Mouse (Mus musculus) mouse embryonic stem cell (cell line): ENCODE results near the gene Zbtb20.

Experiments used
- in situ Hi-C, 2 experiments: fragments of 300-500 bp; cut with MboI; formaldehyde crosslinking; loops; 1 replicate in 1 of 2; 3 replicates in 1 of 2; pipeline ENCODE4 v1.14.3; 2019 to 2020; ENCODE audit warnings: low sequenced_read_pairs in 2 of 2, low pct_unique_long_range_greater_than_20kb in 1 of 2, mixed read lengths in 1 of 2; ENCODE audit not compliant: unreplicated experiment in 1 of 2

Zbtb20 gene

DNA sequence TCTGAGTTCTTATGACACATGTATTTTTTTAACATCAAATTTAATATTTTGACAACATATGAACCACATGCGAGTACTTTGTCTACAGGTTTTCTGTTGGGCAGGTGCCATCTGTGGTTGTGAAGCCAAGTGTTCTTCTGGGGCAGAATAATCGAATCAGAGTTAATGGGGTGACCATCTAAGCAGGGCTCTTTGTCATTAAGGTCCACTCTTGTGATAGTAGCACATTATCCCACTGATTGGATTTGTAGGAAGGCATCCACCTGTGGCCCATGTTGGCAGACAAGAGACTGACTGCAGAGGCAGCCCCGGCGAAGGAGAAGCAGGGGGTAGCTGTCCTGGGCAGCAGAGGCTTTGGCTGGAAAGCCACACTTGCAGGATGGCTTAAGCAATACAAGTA lies 254.3 kb downstream of the Zbtb20 start:
- in situ Hi-C loops = no loop called here

DNA sequence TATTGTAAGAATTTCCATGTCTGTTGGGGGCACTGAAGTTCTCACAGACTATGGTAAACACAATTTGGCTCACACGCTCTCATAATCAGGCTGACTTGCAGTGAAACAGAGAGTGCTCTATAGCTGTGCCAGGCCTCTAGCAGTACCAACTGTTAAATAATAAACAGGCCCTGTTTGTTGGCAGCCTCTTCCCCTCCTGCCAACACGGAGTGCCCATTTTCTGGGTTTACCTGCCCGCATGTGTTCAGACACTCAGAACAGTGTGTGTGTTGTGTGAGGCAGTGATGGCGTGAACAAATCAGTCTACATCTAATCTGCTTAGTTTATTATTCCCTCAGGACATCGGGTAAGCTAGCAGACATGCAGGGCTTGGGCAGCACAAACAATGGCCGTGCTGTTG lies 254.9 kb downstream of the Zbtb20 start:
- in situ Hi-C loops = no loop called here

DNA sequence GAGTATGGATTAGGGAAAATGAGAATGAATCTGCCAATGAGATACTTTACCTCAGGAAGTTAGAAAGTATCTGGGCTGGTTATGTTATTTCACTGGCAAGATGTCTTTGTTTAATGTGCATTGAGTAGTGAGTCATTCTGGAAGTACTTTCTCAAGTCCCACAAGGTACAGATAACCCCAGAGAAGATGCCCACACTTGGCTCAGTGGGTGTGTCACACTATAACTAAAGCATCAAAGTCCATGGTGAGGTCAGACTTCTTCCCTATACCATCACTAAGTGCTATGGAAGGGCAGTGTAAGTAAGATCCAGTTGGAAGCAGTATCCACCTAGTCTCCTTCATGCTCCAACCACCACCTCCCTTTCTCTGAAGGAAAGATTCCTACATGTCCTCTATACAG lies 255.4 kb downstream of the Zbtb20 start:
- in situ Hi-C loops = no loop called here

DNA sequence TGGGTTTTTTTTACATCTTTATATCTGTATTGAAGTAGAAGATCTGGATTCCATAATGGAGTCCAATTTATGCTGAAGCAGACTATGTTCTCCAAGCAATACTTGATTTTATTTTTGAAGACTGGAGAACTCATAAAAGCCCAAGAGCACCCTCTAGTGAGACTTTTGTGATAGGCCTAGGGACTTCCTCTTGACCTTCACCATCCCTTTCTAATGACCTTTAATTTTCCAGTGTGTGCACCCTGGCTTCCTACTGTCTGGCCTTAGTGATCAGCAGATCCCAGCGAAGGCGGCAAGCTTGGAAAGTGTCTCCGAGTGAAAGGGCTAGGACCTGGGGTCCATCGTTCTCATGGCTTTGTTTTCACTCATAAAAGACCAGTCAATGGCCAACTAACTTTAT lies 292.8 kb downstream of the Zbtb20 start:
- in situ Hi-C loops = loop anchor here (25.0 kb wide), 1 partner anchor 981 kb away; no protein-coding TSS in a partner anchor

DNA sequence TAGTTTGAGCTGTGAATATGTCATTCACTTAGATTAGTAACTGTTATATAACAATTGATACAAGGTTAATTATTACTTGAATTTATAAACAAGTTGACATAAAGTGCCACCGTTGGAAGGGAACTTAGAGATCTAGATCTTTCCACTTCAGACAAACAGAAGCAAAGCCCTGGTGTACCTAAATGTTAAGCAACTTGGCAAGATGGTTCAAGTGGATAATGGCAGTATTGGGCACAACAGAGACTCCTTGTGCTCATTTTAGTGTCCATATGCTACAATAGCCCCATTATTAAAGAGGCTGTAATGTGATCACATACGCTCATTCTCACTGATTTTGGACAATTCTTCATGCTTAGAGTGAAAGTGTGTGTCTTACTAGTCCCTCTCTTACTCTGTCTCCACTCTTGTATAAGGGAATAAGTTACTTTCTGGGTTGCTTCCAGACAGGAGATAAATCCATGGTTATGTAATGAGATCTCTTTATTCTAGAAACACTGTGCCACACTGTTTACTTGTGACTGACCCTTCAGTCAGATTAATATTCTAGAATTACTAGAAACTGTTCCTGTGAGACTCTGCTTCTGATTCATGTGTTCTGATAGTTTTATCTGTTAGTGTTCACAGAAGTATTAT lies 293.7 kb downstream of the Zbtb20 start:
- in situ Hi-C loops = loop anchor here (25.0 kb wide), 1 partner anchor 982 kb away; no protein-coding TSS in a partner anchor

DNA sequence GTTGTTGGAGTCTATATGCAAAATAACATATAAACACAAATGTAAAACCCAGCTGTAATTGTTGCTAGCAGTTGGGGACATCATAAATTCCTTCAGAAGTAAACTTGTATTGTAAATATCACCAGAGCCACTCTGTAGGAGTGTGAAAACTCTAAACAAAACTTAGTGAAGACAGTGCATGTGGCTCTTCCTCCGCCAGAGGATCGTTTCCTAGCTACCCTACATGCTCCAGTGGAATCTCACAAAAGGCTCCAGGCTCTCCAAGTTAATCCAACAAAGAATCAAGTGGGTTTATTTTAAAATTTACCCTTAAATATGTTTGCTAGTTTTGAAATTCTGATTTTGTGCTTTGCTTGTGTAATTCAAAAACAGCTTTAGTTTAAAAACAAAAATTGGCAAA lies 296.5 kb downstream of the Zbtb20 start:
- in situ Hi-C loops = loop anchor here (25.0 kb wide), 1 partner anchor 985 kb away; no protein-coding TSS in a partner anchor

DNA sequence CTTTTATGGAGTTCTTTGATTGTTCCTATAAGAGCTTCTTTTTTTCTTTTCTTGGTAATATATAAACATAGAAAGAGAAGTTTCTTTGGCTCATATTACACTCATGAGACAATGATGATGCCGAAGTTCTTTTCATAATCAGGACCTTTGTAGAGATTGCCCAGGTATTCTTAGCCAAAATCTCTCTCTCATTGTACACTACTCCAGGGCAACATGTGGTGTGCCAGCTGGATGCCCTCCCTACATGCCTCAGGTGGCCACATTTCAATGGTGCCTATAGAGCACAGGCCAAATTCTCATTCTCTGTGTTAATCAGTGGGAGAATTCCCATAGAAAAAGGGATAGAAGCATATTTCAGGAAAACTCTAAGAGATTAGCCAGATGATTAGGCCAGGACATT lies 297.2 kb downstream of the Zbtb20 start:
- in situ Hi-C loops = loop anchor here (25.0 kb wide), 1 partner anchor 986 kb away; no protein-coding TSS in a partner anchor

DNA sequence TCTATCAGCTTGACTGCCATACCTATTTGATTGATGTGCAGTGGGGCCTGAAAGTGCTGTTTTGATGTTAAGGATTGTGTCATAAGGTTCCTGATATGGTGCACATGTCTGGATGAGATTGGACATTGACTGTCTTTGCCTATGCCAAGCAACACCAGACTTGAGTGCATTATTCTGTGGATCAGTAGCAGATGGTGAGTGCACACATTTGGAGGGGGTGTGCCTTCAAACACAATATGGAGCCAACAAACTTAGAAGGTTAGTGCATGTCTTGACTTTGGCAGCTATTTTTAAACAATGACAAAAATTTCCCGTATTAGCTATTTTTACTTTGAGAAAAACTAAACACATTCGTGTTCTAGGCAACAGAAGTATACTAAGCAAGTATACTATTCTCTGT lies 299.1 kb downstream of the Zbtb20 start:
- in situ Hi-C loops = loop anchor here (25.0 kb wide), 1 partner anchor 988 kb away; no protein-coding TSS in a partner anchor

DNA sequence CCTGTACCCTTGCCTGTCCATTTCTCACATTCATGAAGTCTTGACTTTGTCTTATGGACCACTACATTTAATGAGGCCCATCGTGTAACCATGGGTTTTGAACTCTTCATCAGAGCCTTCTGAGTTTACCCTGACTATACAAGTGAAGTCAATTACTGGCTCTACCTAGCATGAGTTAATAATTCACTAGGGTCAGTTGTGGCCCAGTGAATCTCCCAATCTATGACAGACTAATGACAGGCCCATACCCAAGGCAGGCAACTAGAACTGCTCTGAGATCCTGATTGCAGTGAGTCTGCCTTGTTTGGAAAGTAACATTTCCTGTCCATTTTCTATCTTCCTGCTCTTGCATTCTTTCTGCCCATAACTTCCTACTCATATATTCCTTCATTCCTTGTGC lies 305.4 kb downstream of the Zbtb20 start:
- in situ Hi-C loops = no loop called here

DNA sequence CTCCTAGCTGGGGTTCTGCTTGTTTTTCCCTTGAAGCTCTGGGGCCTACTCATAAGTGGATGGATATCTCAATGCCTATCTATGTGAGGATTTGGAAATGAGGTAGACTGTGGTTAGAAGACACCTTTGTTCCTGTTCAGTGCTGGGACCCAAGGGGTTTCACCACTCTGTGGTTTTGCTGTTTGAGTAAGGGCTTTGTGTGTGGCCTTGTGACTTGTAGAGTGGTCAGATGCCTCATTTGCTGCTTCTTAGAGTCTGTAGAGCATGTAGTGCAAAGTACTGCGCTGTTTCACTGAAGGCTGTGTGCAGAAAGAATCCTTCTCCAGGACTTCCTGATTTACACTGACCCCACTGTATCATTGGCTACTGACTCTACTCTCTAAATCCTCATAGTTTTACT lies 314.7 kb downstream of the Zbtb20 start:
- in situ Hi-C loops = no loop called here

DNA sequence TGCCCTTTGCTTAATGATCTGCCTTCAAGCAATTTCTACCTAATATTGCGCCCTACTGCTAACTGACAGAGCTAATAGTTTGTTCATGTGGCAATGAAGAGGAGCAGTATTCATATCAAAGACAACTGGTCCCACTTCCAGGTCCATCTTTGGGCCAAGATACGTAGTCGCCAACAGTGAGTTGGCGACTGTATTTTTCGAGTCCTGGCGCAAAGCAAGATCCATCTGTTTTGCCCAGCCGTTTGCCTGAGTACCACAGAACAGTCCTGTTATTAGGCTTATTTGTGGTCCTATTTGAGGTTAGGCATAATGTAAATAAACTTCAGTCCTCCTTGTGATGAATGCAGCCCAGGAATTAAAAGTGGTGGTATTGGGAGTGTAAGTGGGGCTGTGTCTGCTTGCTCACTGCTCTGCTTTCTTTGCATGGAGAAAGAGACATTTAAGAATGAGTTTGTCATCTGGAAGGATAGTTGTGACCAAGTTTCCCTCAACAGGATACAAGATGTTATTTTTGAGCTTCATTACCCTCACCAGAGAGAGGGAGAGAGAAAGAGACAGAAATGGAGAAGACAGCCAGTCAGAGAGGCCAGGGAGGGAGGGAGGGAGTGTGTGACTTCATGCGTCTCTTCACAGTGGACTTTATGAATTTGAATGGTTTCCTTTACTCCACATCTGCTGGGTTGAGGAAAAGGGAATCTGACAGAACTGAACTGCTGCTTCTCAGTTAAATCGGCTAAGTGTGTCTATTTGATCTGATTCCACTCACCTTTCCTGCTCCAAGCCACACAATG lies 315.6 kb downstream of the Zbtb20 start:
- in situ Hi-C loops = no loop called here

DNA sequence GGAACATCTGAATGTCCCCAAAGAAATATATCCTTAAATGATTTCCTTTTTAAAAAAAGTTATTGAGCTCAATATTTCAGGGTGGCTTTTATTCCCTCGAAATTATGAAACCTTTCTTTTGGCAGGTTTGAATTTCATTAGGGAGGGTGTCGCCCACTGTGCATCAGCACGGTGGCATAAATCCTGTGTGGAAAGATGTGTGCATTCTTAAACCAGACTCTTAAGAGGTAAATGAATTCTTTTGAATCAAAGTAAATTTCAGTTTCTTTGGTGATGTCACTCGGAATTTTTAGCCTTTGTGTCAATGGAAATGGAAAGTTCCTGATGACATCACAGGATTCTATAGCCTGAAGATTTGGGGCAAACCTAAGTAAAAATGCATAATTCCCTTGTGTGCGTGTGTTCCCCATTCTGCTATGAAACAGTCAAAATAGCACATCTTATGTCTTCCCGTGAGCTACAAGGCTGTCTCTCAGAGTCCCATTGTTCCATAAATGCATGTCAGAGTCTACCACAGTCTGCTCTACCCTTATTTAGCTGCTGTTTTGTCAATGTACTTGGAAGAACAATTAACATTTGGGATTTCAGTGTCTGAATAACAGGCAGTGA lies 318.1 kb downstream of the Zbtb20 start:
- in situ Hi-C loops = no loop called here

DNA sequence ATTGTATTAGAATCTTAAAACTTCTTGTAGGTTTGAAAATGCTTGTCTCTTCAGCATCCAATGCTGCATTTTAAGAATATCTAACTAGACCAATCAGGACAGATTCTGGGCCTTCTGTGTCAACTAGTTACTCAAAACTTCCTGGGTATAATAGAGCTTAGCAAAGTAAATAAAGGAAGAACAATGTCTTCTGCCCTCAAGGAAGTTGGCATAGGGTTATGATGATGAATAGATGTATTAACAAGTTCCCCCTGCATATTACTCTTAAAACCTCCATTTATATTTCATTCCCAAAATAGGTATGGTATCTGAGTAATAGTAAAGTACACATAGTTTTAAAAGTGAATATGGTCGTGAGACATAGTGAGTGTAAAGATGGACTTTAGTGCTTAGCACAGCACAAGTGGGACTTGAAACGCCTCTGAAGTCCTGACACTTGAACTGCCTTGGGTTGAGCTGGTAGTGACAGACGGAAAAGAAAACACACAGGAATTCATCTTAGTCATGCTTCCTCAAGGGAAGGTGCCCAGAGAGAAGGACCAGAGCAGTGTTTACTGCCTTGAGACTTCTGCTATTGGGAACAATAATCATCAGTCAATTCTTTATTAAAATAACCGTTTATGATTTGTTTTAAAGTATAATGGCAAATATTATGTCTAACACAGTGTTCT lies 341.8 kb downstream of the Zbtb20 start:
- in situ Hi-C loops = no loop called here

DNA sequence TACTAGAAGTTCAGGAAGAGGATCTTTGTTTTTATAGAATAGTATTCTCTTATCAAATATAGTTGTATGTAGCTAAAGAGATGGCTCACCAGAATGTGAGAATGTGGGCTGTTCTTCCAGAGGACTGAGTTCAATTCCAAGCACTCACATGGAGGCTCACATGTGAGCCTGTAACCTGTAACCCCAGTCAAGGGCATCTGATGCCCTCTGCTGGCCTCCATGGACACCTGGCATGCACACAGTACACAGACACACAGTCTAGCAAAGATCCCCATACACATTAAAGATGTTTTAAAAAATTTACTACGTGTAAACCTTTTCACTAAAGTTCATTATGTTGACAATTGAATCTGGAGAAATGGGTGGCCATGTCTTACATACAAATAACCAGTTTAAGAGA lies 343.7 kb downstream of the Zbtb20 start:
- in situ Hi-C loops = no loop called here

DNA sequence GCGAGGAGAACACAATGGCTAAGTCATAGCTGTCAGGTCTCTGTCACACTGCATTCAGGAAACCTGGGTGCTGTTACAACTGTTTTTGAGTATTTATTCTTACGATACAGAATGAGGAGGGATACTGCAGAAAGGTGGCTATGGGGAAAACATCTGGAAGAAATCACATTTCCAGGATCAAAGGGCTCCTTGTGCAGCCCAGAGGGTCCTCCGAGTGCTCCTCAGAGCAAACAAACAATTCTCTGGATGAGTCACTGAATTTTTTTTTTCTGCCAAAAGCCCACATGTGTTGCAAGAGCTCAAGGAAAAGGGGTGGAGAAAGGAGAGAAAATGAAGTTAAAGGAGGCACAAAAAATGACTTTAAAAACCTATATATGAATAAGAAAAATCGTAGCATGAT lies 345.6 kb downstream of the Zbtb20 start:
- in situ Hi-C loops = no loop called here

DNA sequence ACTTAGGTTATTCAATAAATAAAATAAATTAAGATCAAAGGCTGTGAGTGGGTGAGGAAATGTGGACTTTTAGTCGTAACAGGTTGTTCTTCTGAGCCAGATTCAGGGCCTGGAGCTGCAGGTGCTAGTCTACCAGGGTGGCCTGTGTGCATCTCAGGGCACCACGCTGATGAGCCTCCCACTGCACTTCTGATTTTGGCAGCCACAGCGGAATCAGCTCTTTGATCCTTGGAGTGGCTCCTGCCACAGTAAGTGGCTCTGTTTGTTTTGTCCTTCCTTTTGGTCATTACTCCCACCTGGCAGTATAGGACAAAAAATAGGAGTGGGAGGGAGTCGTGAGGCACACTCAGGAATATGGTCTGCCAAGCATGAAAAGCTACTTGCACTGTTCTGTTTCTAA lies 354.6 kb downstream of the Zbtb20 start:
- in situ Hi-C loops = no loop called here

DNA sequence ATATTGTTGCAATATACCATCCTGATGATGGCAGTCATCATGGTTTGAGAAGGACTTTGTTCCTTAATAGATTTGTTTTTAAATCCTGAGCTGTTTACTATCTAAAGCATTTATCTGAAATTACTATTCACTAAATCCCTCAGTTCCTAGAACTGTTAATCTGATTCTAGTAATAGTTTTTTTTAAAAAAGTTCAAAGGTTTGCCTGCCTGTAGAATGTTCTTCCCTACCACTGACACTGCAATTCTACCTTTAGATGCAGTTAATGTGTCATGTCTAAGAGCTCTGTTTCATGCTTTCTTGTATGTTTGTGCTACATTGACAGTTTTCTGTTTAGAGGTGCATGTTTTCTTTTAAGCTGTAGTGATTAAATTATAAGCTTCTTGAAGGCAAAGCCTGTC lies 358.6 kb downstream of the Zbtb20 start:
- in situ Hi-C loops = no loop called here

DNA sequence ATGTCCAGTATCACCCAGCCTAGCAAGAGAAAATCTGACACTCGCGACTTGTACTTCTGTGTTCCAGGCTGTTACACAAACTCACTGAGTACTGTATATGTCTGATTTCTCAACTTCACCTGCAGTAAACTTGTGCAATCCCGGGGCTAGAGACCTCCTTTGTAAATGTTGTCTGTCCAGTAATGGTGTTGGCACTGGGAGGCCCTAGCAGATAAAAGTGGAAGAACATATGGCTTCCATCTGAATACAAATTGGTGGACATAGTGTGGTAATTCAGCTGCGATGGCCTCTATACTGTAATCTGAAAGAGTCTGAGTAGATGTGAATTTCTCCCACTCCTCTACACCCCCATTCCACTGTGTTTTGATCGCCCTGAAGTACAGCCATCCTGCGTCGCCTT lies 359.6 kb downstream of the Zbtb20 start:
- in situ Hi-C loops = no loop called here

DNA sequence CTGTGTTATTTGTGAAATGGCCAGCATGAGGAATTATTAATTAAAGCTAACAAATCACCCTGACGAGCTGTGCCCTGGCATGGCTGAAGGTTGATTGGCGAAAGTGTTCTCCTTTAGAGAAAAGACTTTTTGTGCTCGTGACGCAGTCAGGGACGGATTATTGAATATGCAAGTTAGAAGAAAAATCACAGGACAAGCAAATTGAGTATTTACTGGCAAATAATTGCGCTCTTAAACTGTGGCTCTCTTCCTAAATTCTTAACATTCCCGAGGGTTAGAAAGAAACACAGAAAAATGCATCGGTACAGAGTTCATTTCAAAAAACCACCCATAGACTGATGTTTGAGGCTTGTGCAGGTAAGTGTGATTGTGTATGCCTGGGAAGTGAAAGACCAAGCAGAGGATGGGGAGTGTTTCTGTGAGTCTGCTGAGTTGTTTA lies 360.1 kb downstream of the Zbtb20 start:
- in situ Hi-C loops = no loop called here
